Mouse (Mus musculus) heart, adult 2 months (tissue): ENCODE data around the gene Zfp352. TPM values are rescaled to one million over a fixed set of nuclear protein-coding genes. Genes with fewer than 3 reads are reported as not detected.

Experiments used
- DNase-seq, 2 experiments: peaks; one replicate each; pipeline ENCODE4 v3.0.0; 2021
- H3K27ac ChIP-seq: fragments of 200-600 bp; 2 replicates; pipeline ENCODE4 v1.8.1; 2022
- H3K27me3 ChIP-seq: fragments of 200-500 bp; 2 replicates; pipeline ENCODE4 v1.6.1; 2012; ENCODE audit warnings: mild to moderate bottlenecking, low read length, inconsistent platforms, mixed read lengths; ENCODE audit not compliant: control insufficient read depth, insufficient read depth
- H3K36me3 ChIP-seq: fragments of 200-500 bp; 2 replicates; pipeline ENCODE4 v1.6.1; 2012; ENCODE audit warnings: low read length, inconsistent platforms; ENCODE audit not compliant: control insufficient read depth, insufficient read depth
- H3K4me1 ChIP-seq: fragments of 200-500 bp; 2 replicates; pipeline ENCODE4 v1.6.1; 2011; ENCODE audit warnings: low read length; ENCODE audit not compliant: control insufficient read depth, insufficient read depth
- H3K4me3 ChIP-seq: fragments of 200-600 bp; 2 replicates; pipeline ENCODE4 v1.8.1; 2022
- H3K79me2 ChIP-seq: fragments of 200-500 bp; replicated peaks from 2 replicates; pipeline ENCODE4 v1.6.1; 2012; ENCODE audit warnings: mild to moderate bottlenecking, inconsistent platforms, low read length, moderate library complexity, mixed read lengths; ENCODE audit not compliant: control insufficient read depth, insufficient read depth
- H3K9ac ChIP-seq: fragments of 200-500 bp; 2 replicates; pipeline ENCODE4 v1.6.1; 2012; ENCODE audit warnings: low read depth, mild to moderate bottlenecking, control low read depth, inconsistent platforms, low read length, mixed read lengths
- CTCF ChIP-seq: fragments of 200-600 bp; IDR thresholded peaks from 2 replicates; pipeline ENCODE4 v1.8.1; 2022; ENCODE audit warnings: antibody characterized with exemption, mild to moderate bottlenecking, moderate library complexity
- EP300 ChIP-seq: fragments of 200-500 bp; IDR thresholded peaks from 2 replicates; pipeline ENCODE4 v1.6.1; 2011; ENCODE audit warnings: low read depth, low read length, control low read depth; ENCODE audit not compliant: insufficient read depth
- POLR2A ChIP-seq: fragments of 200-500 bp; IDR thresholded peaks from 2 replicates; pipeline ENCODE4 v1.6.1; 2011; ENCODE audit warnings: mild to moderate bottlenecking, low read depth, low read length, control low read depth; ENCODE audit not compliant: insufficient read depth
- intact Hi-C: fragments of 180-260 bp; cut with DNase I; formaldehyde crosslinking; loops from one replicate; pipeline ENCODE4 v1.15.1; 2025
- polyA plus RNA-seq: library from polyadenylated mRNA; depleted of rRNA; stranded (reverse); fragments of >200 nt; gene quantifications from 2 replicates; pipeline ENCODE4 v1.2.3, GENCODE M21; 2012
- total RNA-seq, 2 experiments: library from RNA; stranded (reverse); gene quantifications; 2 replicates each; pipeline ENCODE4 v1.2.3; 2021

The Zfp352 gene
- total and polyA plus RNA-seq, 3 experiments: not detected

- no peak overlapping the region for H3K27ac ChIP-seq
- H3K27me3 ChIP-seq: no peaks in the 10 kb centered on the region
- no peak for TF ChIP-seq CTCF
- no peak for TF ChIP-seq EP300
- no peak for TF ChIP-seq POLR2A
Observed at GRCm38 (mm10) chr4:90269781-90270180, 51.2 kb downstream of the Zfp352 start.

More at GRCm38 (mm10) chr4:90269781-90270180, 51.2 kb downstream of the Zfp352 start:
- Histone ChIP-seq H3K9ac (no peak overlapping the region), H3K4me3 (no peak overlapping the region), H3K79me2 (no peaks in the 10 kb centered on the region), H3K36me3 (no peaks in the 10 kb centered on the region), H3K4me1 (no peaks in the 10 kb centered on the region)
- intact Hi-C loops: no loop called here
- DNase-seq: no peak
